Mouse (Mus musculus): ENCODE data around the gene 3100002H09Rik. TPM values are rescaled to one million over a fixed set of nuclear protein-coding genes. Genes with fewer than 3 reads are reported as not detected.
A peak's percentile ranks its signal among the peaks of the same experiment; 100 is the strongest.

The 3100002H09Rik gene
- not detected for total RNA-seq (2021)
- long read RNA-seq, experiment 1 = 0 reads
- long read RNA-seq, experiment 2 = 0 reads

DNA sequence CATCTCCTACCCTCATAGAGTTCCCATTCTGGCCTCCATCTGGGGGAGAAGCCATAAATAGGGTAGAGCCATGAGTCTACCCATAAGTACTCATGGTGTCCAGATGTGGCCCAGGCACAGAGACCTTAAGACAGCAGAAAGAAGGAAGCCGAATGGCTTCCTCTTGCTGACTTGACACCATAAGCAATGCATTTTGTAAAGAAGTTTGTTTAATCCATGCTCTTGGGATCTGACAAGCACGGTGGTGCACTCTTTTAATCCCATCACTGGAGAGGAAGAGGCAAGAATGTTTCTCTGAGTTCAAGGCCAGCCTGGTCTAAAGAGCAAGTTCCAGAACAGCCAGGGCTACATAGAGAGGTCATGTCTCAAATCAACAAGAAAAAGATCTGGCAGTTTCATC, at the start of gene 3100002H09Rik:
TSS of gene 3100002H09Rik (minus strand) at position 101 of the 400 bp plus-strand sequence.
- DNase-seq = no peak

DNA sequence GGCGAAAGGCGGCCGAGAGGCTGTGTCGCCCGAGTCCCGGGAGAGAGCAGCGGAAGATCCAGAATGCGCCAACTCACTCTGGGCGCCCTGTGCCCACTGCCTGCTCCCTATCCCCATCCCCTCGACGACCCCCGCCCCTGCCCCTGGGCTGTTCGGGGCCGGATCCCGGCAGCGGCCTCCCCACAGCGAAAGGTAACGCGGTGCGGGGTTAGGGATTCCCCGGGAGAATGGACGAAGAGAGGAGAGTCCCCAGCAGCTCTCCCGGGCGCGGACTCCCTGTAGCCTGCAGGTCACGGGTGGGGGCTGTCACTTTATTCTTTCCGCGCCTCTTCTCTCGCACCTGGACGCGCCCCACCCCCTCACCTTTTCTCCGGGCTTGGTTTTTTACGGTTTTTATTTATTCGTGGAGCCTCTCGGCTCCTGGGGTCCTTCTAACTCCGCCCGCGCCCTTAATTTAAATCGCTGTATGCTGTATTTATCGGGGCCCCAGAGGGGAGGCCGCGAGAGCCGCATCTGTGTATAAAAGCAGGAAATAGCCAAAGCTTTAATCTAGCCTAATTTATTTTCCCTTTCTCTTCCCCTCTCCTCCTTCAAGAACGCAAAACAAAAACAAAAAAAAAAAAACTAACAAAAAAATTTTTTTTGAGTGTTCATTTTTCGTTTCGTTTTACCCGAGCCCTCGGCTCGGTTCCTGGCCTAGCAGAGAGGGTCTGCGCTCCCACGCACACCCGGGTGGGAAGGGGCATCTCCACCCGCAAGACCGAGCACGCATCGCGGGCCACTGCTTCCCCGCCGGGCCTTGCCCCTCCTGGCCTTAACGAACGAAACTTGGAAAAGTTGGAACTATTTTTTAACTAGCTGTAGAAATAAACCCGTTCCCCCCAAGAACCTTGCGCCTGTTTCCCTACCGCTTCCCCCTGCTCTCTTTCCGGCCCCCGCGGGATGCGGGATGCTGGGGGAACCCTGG, 48.9 kb upstream of the 3100002H09Rik start:
- no peak for DNase-seq

DNA sequence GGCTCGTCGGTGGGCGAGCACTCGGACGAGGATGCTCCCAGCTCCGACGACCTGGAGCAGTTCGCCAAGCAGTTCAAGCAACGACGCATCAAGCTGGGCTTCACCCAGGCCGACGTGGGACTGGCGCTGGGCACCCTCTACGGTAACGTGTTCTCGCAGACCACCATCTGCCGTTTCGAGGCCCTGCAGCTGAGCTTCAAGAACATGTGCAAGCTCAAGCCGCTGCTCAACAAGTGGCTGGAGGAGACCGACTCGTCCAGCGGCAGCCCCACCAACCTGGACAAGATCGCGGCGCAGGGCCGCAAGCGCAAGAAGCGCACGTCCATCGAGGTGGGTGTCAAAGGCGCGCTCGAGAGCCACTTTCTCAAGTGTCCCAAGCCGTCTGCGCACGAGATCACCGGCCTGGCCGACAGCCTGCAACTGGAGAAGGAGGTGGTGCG, 47.8 kb upstream of the 3100002H09Rik start:
- no peak for DNase-seq

DNA sequence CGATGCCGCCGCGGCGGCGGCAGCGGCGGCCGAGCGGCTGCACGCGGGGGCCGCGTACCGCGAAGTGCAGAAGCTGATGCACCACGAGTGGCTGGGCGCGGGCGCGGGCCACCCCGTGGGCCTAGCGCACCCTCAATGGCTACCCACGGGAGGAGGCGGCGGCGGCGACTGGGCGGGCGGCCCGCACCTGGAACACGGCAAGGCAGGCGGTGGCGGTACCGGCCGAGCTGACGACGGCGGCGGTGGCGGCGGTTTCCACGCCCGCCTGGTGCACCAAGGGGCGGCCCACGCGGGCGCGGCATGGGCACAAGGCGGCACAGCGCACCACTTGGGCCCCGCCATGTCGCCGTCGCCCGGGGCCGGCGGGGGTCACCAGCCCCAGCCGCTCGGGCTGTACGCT, 47.2 kb upstream of the 3100002H09Rik start:
- no peak for DNase-seq

DNA sequence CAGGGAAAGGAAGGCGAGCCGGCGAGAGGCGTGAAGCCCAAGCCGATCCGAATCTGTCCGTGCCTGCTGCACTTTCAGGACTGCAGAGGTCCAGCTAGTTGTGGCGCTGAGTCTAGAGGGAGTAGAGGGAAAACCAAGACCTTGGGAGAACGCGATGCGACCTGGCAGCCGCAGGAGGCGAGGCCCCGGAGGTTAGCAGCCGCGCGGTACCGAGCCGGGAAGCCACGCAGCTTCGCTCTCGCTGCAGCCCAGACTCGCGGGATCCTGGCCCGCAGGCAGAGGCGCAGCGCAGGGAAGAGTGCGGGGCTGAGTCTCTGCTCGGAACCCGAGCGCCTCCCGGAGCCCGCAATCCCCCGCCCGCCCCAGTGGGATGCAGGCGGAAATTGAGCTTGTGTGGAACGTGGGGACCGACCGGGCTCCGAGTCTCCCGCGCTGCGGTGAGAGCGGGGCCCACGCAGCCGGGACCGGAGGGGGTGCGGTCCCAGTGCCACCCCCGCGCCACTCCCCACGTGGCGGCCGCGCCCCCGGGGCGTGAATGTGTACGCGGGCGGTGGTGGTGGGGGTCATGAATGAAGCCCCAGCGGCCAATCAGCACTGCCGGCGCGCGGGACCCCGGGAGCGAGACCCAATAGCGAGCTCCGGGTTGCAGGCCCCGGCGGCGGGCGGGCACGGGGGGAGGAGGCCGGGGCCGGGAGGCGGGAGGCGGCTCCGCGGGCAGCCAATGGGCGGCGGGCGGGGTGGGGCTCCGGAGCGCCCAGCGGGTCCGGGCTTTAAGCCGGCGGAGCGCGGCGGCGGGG, 46.4 kb upstream of the 3100002H09Rik start:
- DNase-seq = peak; percentile 89 to 92

DNA sequence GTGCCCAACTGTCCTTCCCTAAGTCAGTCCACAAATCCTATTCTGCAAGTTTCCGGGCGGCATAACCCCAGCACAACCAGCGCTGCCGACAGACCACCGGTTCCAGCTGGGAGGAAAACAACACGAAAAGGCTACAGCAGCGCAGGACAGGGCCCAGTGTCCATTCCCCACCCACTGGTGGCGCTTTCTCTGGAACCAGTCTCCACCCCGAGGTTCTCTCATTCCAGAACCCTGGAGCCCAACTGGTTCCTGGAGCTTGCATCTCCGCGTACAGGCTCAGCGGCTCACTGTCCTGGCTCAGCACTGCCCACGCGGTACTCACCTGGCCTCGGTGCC, 45.9 kb upstream of the 3100002H09Rik start, which contains the start of gene Pou3f1:
TSS of gene Pou3f1 (plus strand) at position 290 of the 336 bp plus-strand sequence.
- DNase-seq = no peak

DNA sequence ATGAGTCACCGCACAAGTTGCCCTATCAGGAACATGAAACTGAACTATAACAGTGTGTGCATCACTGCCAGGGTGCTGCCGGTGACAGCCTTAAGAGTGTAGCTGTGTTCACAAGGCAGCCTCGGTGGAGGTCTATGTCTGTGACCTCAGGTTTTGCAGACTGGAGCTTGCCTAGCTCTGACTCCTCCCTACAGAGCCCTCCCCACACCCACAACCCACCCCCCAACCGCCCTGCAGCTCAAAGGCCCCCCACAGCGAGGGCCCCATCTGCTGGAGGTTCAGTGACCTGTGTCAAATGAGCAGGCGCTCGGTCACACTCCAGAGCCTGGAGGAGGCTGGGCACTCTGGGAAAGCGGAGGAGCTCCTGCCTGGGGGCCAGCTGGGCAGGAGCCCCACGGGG, 42.3 kb upstream of the 3100002H09Rik start:
- DNase-seq = no peak

DNA sequence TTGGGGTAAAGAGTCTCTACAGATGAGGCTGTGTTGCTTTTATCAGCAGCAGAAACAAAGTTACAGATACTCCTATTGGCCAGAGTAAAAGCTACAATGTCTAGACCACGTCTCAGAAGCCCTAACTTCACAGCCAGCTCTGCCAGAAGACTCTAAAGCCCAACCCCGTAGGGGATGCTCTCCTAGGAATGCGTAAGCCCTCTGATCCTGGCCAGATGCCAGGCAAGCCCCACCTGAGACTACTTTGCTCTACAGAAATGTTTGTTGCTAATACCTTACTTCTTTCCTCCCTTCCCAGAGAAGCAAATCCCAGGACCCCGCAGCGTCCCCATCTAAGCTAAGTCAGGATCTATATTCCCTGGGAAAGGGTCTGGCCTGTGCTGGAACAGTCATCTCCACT, 37.3 kb upstream of the 3100002H09Rik start:
- DNase-seq = no peak

DNA sequence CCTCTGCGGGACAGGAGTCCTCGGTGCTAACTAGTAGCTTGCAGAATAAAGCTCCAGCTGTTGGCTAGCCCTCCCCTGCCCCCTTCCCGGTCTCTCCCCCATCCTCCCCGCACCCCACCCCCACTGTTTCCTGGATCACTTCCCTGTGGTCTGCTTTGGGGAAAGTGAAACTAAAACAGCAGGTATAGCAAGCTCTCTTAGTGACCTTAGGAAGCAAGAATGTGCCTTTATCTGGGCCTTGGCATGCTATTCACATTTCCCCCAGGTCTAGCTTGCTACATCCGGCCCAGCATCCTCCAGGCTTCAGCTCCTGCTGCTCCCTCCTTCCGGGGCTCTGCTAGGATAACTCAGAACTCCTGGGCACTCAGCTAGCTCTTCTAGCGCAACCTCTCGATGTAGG, 36.0 kb upstream of the 3100002H09Rik start:
- DNase-seq = no peak

DNA sequence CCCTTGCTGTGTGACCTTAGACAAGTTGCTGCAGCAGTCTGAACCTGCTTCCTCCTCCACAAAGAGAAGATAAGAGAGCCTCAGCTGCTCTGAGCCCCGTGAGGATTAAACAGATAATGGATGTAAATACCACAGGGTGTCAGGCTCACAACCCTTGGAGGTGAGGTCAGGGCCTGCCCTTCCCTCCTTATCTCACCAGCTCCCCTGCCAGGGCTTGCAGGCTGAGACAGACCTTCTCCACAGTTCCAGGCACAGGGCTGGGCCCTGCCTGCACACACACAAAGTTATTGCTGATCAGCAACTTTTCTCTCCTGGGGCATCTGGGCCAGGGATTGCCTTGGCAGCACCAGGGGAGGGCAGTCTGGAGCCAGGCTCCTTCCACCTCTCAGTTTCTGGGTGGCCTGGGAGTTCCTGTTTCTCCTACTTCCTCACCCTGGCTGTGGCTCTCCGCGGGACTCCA, 34.4 kb upstream of the 3100002H09Rik start:
- peak in 1 of 2 experiments; percentile 48 for DNase-seq

DNA sequence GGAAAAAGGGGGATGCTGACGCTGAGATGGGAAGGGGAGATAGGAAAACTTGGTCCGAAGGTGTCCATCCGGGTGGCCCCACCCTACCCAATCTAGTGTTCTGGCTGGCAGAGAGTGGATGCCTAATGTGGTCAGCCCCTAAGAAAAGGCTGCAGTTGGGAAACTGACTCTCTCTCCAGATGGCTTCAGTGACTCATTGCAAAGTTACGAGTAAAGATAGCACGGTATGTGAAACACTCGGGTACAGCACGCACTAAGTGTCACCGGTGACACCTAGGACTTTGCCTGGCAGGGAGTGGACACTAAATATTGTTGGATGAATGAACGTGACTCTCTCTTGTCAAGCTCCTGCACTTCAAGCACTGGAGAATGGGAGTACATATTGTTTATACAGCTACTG, 33.3 kb upstream of the 3100002H09Rik start:
- no peak for DNase-seq

DNA sequence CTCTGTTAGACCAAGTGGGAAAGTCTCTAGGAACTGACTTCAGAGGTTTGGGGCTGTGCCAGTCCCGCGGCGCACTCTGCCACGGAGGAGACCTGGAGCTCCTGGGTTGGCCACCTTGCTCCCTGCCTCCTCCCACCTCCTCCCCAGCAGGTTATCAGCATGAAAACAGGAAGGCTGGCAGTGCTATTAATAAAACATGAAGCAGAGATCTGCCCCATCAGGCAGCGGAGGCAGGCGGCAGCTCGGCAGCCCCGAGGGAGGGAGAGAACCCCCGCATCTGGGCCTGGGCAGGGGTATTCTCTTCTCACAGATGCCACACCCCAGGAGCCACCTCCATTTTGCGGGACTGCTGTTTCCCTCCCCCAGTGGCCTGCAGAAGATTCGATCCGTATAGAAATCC, 29.1 kb upstream of the 3100002H09Rik start:
- no peak for DNase-seq

DNA sequence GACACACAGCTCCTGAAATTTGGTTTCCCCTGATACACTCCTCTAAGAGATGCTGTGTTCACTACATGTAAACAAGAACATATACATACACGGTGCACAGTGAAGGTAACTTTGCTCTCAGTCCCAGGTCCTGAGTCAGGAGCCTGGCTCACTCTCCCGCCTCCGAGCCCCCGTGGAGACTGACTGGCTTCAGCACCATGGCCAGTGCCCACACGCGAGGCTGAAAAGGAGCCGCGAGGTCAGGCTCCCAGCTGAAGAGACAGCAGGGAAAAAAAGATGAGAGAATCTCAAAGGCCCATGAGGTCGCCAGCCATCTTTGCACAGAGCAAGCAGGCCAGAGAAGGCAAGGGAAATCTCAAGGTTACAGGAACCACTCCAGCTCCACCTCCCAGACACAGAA, 22.7 kb upstream of the 3100002H09Rik start:
- peak; percentile 71 to 78 for DNase-seq

DNA sequence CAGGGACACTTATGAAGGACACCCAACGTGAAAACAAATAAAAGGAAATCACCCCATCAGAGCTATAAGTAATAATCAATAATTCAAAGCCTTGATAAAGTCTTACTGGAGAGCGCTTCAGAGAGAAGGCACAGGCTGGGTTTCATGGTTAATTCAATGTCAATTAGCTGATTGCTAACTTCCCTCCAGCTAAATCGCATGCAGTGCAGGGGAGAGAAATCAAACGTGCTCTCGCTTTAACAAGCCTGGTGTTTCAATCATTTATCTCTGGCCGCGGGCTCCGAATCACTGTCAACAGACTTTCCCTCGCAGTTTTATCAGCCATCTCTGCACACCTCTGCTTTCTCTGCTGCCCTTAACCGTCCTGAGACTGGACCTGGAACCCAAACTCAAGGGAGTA, 22.3 kb upstream of the 3100002H09Rik start:
- no peak for DNase-seq

DNA sequence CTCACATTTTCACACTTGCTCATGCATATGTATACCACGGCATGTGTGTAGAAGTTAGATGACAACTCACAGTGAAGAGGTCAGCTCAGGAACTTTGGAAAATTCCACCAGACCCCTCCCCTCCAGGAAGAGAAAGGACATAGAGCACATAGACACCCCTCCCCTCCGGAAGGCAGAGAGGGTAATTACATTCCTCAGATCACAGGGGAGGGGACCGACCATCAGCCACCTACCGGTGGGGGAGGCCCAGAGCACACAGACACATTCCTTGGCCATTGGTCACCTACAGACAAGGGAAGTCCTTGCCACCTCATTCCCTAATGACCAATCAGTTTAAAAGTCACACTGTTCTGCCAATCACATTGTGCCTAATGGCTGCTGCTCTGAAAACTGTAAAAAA, 20.9 kb upstream of the 3100002H09Rik start:
- no peak for DNase-seq

DNA sequence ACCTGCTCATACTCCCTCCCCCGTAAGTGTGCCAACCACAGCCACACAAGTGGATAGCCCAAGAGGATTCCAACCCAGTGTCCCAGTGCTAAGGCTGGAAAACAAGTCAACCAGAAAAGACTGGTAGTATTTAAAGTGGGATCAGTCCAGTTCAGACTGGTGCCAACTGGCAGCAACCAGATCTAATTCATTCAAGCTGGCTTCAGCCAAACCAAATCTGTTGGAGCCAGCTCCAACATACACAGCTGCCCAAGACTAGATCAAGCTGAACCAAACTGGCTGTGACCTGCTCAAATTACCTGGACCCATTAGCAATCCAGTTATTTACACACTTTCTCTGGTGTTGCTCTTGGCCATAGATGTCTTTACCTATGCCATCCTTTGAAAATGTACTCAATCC, 16.2 kb upstream of the 3100002H09Rik start:
- DNase-seq = no peak

DNA sequence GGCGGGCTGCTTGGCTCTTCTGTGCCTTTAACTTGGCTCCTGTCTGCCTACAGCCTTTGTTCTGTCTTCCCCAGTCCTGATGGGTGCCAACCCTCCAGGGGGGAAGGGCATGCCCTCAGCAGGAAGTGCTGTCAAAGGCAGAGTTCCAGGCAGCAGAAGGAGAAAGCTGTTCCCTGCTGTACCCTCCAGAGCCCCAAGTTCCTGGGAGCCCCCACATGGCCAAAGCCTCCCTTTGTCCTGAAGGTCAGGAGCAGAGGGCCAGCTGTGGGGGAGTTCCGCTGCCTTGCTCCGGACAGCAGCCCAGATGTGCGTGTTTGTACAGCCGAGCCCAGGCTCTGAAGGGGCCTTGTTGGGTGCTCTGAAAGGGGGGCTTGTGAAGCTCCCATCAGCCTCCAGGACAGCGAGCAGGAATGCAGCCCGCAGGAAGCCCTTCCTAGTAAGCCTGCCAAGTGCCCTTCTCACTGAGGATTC, 13.5 kb upstream of the 3100002H09Rik start:
- DNase-seq = no peak

DNA sequence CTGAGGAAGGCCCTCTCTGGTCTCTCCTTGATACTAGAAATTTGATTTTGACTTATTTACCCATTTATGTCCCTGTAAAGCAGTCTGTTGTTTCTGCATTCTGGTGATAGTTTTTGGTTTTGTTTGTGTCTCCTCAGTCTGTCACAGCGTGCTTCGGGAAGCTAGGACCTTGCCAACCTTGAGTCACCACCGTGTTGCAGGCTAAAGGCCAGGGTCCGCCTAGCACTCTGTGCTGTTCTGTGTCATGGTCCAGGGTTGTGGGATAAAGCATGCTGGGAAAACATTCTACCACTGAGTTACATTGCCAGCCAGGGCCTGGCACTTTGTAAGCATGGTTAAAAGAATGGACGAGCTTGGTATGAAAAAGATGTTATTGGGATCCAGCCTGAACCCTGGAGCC, 12.0 kb upstream of the 3100002H09Rik start:
- DNase-seq = peak; percentile 49 to 51

DNA sequence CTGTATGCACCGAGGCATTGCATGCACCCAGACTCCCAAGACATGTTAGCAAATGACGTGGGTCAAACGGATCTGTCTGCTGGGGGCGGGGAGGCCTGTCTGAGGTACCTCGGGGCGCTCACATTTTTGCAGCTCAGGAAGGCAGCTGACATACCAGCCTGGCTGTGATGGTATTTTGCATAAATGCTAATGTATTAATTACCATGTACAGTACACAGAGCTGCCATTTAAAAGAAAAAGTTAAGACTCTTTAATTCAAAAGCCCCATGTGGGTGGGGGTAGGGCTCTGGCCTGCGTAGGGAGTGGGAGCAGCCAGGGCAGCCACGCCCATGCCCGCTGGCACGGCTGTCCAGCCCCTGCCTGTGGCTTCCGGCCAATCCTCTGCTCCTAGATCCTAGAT, 10.8 kb upstream of the 3100002H09Rik start:
- DNase-seq = no peak

DNA sequence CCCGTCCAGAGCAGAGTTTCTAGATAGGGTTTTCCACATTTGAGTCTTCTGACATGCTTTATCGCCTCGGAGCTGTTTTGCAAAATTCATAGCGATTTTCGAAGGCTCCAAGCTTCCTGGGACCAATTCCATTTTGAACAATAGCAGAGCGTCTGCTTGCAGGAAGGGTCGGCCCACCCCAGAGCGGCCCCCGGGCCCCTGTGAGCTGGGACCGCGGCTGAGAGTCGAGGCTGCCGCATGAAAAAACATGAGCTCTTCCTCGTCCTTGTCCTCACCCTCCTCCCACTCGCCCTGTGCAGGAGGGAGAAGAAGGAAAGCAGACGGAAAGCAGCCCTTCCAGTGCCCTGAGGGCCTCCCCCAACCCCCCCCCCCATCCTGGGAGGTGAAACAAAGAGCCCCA, 8.0 kb upstream of the 3100002H09Rik start:
- no peak for DNase-seq

DNA sequence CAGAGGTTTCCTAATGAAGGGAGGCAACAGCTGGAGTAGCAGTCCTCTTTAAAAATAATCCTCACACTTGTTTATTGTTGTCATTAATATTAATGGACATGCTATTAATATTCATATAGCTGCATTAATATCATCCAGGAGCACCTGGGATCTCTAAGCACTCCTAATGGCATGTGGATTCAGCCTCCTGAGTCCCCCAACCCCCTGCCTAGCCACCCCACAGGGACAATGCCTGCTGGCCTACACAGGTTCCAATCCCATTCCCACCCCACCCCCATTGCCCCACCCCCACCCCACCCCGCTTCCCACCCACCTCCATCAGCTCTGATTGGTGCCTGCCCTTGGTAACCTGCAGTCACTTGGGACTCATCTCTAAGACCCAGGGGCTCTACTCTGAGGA, 6.0 kb upstream of the 3100002H09Rik start:
- DNase-seq = no peak

DNA sequence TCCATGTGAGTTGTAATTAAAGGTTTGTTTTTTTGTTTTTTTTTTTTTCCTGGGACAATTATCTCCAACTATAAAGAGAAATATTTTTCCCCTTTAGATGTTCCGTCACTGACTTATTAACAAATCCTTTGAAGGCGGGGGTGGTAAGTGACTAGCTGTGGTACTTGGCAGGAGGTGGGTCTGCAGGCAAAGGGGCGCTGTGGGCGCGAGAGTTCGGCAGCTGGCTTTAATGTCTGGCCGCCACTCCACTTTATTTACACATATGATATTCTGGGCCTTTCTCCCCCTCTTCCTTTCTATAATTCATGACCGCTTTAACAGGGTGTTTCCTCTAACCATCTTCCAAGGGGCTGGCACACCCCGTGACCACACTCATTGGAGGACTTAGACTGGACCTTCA, 5.4 kb upstream of the 3100002H09Rik start:
- DNase-seq = no peak
